Mouse (Mus musculus) embryonic fibroblast, embryonic 13.5 days (primary cell): ENCODE measurements at regions not wholly inside any gene's neighbourhood (a gene's known extent, or its start where the extent isn't known, plus 50 kb on each side); places are given as distances from the start of the nearest gene placed in this dataset.

Experiments used
- CTCF ChIP-seq: IDR thresholded peaks from 2 replicates; pipeline ENCODE4 v1.5.1; 2011; ENCODE audit warnings: mild to moderate bottlenecking, control low read depth, low read length, moderate library complexity, borderline replicate concordance; ENCODE audit not compliant: insufficient read depth
- POLR2A ChIP-seq: IDR thresholded peaks from 2 replicates; pipeline ENCODE4 v1.6.1; 2011; ENCODE audit warnings: low read depth, mild to moderate bottlenecking, control low read depth, low read length, moderate library complexity

- TF ChIP-seq CTCF (no peak), POLR2A (no peak)
Measured at GRCm38 (mm10) chr1:157013669-157014048, 74.2 kb upstream of the Ralgps2 start.
